Mouse (Mus musculus): ENCODE data around the gene Ahdc1.

- TF ChIP-seq MYOG (IDR thresholded peaks at IDR 0.05; ENCODE audit: control insufficient read depth in 1 of 3, insufficient read depth in 1 of 3, insufficient read length in 2 of 3, low read depth in 2 of 3) (no peak), POLR2A (IDR thresholded peaks at IDR 0.05; ENCODE audit: insufficient read length, low read depth) (peak; percentile 6), TCF3 (IDR thresholded peaks at IDR 0.05; ENCODE audit: insufficient read length, low read depth) (no peak), USF1 (IDR thresholded peaks at IDR 0.05; ENCODE audit: low read depth) (no peak), E2F4 (IDR thresholded peaks at IDR 0.05; ENCODE audit: insufficient read depth) (no peak), POLR2AphosphoS2 (IDR thresholded peaks at IDR 0.05; ENCODE audit: insufficient read length, low read depth) (no peak), TCF12 (IDR thresholded peaks at IDR 0.05; ENCODE audit: insufficient read depth, poor library complexity, severe bottlenecking) (no peak), CEBPB (IDR thresholded peaks at IDR 0.05; ENCODE audit: insufficient read depth, poor library complexity, severe bottlenecking) (no peak), SRF (IDR thresholded peaks at IDR 0.05; ENCODE audit: control insufficient read depth, insufficient read length, low read depth) (no peak)
Observed at GRCm38 (mm10) chr4:133028193-133028592, 17.1 kb downstream of the Ahdc1 start.

All from myocyte (in vitro differentiated cells).